Mouse (Mus musculus): ENCODE results near the gene Wfdc18.

Wfdc18 gene

DNA sequence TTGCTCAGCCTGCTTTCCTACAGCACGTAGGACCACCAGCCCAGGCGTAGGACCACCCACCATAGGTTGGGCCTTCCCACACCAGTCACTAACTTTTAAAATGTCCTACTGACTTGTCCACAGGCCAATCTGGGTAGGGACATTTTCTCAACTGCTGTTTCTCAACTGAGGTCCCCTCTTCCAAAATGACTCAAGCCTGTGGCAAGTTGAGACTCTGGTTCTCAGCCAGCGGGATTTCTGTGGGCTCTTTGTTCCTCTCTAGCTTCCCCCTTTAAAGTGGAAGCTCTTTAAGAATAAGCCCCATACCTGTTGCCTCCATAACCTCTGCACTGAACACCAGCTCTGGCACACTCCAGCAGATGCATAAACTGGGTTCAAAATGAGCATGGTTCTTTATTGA lies 34.7 kb downstream of the Wfdc18 start:
- DNase-seq = no peak

GRCm38 (mm10) chr11:83746152-83746551 lies 37.3 kb downstream of the Wfdc18 start:
- DNase-seq = no peak

GRCm38 (mm10) chr11:83746681-83747080 lies 37.9 kb downstream of the Wfdc18 start, which contains the start of gene Wfdc21:
Gene Wfdc21 (plus strand): TSS chr11:83746940.
- no peak for DNase-seq

DNA sequence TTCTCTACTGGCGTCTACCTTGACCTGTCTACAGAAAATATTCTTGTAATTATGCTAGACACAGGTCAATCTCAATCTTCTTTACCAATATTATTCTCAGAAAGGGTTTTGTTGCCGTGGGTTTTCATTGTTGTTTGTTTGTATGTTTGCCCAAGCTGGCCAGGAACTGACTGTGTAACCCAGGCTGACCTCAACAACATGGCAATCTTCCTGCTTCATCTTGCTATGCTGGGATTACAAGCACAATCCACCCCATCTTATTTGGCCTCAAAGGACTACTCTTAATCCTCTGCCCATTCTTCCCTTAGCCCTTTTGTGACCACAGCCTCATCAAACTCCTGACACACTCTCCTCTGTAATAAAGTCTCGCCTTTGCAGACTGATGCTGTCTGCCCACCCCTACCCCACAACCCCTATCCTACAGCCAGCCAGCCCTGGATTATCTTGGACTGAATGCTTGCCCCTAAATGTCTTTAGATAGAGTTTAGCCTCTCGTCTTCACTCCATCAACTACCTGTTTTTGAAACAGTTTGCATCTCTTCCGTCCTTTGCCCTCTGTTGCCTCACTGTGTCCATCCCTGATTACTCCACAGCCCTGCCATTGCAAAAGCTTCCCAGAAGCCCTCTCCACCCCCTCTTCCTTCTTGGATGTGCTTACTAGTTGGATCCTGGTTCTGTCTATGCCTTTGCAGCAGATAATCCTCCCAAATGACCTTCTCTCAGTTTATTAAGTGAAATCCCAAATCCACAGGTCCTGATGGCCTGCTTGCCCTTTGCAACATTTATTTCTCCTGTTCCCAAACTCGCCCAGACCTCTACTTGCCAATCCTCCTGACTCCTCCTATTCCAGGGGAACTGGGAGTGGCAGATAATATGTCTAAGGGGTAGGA lies 38.8 kb downstream of the Wfdc18 start:
- DNase-seq = no peak

DNA sequence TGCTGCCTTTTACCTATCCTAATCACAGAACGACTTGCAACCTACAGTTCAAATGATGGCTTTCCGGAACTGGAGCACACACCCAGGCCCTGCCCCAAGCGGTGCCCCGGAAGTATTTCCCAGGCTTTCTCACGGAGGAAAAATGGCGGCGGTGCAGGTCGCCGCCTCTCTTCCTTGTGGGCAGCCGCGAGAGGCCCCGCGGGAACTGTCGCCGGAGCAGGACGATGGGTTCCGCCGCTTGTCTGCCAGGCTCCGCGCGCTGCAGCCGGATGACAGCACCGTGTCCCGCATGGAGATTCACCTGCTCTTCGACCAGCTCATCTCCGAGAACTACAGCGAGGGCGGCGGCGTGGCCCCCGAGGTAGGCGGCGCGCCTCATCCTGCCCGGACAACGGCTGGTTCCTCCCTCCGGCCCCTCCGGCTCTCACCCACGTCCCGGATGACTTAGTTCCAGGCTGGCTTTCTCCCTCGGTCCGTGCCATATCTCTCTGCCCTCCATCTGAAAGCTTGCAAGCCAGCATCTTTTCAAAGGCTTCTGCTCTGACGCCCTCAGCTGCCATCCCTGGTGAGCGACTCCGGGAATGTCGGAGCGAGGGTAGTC lies 44.9 kb downstream of the Wfdc18 start, which contains the start of gene Heatr6:
Gene Heatr6, plus strand, starts transcription at position 116 of the 601 bp plus-strand sequence.
- DNase-seq = peak; percentile 92

- DNase-seq = no peak
These were observed 45.4 kb downstream of the Wfdc18 start for GRCm38 (mm10) chr11:83754227-83754626.
